Mouse (Mus musculus) lung, adult 2 months (tissue): Measurements from ENCODE around the gene Ntmt1.

Experiments
- CTCF ChIP-seq: fragments of 200-500 bp; IDR thresholded peaks from 2 replicates; pipeline ENCODE4 v1.5.1; 2011; ENCODE audit warnings: mild to moderate bottlenecking, low read length, control low read depth; ENCODE audit not compliant: insufficient read depth
- POLR2A ChIP-seq: fragments of 200-500 bp; IDR thresholded peaks from 2 replicates; pipeline ENCODE4 v1.6.1; 2011; ENCODE audit warnings: low read depth, mild to moderate bottlenecking, control low read depth, low read length, borderline replicate concordance; ENCODE audit errors: extremely low read depth

DNA sequence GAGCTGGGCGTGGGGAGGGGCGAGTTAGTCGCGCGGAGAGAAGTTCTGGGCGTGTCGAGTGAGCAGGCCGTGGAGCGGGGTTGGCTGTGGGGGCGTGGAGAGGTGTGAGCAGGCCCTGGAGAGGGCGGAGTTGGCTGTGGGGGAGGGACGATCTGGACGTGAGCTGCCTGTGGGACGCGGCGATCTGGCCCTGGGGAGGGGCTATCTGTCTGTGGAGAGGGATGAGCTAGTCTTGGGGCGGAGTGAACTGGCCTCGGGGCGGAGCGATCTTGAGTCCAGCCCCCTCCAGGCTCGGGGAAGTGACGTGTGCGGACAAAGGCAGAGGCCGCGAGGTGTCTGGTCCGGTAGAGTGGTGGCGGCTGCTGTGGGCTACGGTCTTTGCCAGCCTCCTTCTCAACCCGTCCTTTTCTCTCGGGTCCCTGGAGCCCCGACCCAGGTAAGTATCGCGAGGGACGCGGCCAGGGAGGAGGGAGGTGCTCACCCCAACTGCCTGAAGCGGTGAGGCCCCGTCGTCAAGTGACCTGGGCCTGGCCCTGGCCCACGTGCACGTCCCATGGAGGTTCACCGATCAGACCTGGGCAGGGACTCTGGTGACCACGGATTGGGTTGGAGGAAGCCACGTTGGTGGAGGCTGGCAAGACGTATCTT is at the start of gene Ntmt1:
- TF ChIP-seq POLR2A (peak; percentile 96), CTCF (no peak)
